Mouse (Mus musculus) bone marrow, adult 2 months (tissue): Measurements from ENCODE around the gene Rps16. TPM values are rescaled to one million over a fixed set of nuclear protein-coding genes. Genes with fewer than 3 reads are reported as not detected.

Experiments used
- H3K27ac ChIP-seq: fragments of 200-500 bp; 2 replicates; pipeline ENCODE4 v1.5.1; 2012; ENCODE audit warnings: low read depth, mild to moderate bottlenecking, control low read depth, inconsistent platforms, low read length; ENCODE audit not compliant: control insufficient read depth, poor library complexity, insufficient read depth
- H3K4me1 ChIP-seq: fragments of 200-500 bp; 2 replicates; pipeline ENCODE4 v1.6.1; 2011; ENCODE audit warnings: low read length; ENCODE audit not compliant: control insufficient read depth, insufficient read depth
- H3K4me3 ChIP-seq: fragments of 200-500 bp; replicated peaks from 2 replicates; pipeline ENCODE3; 2011; ENCODE audit warnings: mild to moderate bottlenecking, low read depth, low read length, control low read depth; ENCODE audit not compliant: control insufficient read depth
- CTCF ChIP-seq: fragments of 200-500 bp; IDR thresholded peaks from 2 replicates; pipeline ENCODE4 v1.5.1; 2011; ENCODE audit warnings: low read length, control low read depth; ENCODE audit not compliant: control insufficient read depth, insufficient read depth
- POLR2A ChIP-seq: fragments of 200-500 bp; IDR thresholded peaks from 2 replicates; pipeline ENCODE4 v1.6.1; 2011; ENCODE audit warnings: low read depth, mild to moderate bottlenecking, control low read depth, low read length, borderline replicate concordance; ENCODE audit not compliant: control insufficient read depth
- WGBS: fragments of 180-500 bp; shearing (Covaris S2); methylation state at CpG from one replicate; pipeline ENCODE4 v1.1.7; 2018; 5-methylcytosine and 5-hydroxymethylcytosine counted together
- polyA plus RNA-seq: library from polyadenylated mRNA; stranded (reverse); fragments of >200 nt; gene quantifications from 2 replicates; pipeline ENCODE4 v1.2.4, GENCODE M21; 2011; ENCODE audit warnings: low replicate concordance; ENCODE audit not compliant: missing spikeins, insufficient read depth, insufficient read length

Rps16 gene
- polyA plus RNA-seq, 1 experiment, result 1,358 TPM

DNA sequence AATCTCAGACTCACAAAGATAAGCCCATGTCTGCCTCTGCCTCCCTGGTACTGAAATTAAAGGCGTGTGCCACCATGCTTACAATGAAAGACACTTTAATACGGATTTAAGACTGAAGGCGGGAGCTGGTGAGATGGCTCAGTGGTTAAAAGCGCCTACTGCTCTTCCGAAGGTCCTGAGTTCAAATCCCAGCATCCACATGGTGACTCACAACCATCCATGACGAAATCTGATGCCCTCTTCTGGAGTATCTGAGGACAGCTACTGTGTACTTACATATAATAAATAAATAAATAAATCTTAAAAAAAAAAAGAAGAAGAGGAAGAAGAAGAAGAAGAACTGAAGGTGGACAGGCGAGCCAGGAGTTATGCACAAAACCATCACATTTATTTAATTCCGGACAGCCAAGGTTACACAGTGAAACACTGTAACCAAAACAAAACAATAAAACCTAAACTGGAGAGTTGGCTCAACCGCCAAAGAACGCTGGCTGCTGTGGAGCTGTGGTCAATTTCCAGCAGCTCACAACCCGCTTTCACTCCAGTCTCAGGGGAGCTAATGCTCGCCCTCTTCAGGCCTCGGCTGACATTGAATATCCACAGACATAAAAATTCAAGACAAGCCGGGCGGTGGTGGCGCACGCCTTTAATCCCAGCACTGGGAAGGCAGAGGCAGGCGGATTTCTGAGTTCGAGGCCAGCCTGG lies 11.1 kb upstream of the Rps16 start:
- H3K4me1 ChIP-seq, result no peaks in the 10 kb centered on the region; the same call in 1 of the 2 replicates
- 15% methylated on average over 19 of the region's 19 CpGs for WGBS

DNA sequence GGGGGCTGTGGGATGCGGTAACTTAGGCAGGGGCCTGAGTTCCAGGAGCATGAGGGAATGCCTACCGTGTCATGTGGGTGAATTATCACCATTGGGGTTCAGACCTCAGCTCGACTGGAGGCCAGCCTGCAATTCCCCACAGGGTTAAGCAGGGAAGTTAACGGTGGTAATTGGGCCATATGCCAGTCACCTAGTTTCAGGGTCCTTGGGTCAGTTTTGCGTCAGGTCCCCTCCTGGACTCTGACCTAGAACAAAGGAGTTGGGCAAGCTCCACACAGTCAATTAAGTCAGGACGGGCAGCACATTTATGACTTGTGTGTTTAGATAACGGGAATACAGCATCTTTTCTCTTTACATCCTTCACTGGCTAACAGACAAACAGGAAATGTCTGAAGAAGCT lies 9.1 kb upstream of the Rps16 start:
- no peak overlapping the region for H3K27ac ChIP-seq
- no peak overlapping the region for H3K4me3 ChIP-seq
- no peaks in the 10 kb centered on the region for H3K4me1 ChIP-seq
- 63% methylated on average over 7 of the region's 7 CpGs for WGBS
- TF ChIP-seq POLR2A, result no peak
- TF ChIP-seq CTCF, result no peak

More for the DNA sequence above, 11.1 kb upstream of the Rps16 start:
- TF ChIP-seq CTCF, result peak; percentile 51
- TF ChIP-seq POLR2A, result no peak
- Histone ChIP-seq H3K4me3 (peak overlapping the region; percentile 79), H3K27ac (peak overlapping the region; percentile 90)

DNA sequence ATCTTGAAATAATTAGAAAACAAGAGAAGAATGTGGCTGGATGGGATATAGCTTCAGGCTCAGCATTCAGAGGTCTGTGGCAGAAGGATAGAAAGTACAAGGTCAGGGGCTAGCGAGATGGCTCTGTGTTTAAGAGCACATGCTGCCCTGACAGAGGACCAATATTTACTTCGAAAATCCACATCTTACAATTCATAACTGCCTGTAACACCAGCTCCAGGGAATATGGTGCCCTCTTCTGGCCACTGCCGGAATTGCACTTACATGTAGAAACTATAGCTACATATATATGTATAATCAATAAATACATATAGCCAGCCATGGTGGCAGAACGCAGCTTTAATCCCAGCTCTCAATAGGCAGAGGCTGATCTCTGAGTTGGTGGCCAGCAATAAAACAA lies 5.8 kb upstream of the Rps16 start:
- Histone ChIP-seq H3K4me1 (no peaks in the 10 kb centered on the region), H3K27ac (no peak overlapping the region), H3K4me3 (no peak overlapping the region)
- TF ChIP-seq CTCF, result peak; percentile 58
- no peak for TF ChIP-seq POLR2A
- 2% methylated on average over 4 of the region's 4 CpGs for WGBS

DNA sequence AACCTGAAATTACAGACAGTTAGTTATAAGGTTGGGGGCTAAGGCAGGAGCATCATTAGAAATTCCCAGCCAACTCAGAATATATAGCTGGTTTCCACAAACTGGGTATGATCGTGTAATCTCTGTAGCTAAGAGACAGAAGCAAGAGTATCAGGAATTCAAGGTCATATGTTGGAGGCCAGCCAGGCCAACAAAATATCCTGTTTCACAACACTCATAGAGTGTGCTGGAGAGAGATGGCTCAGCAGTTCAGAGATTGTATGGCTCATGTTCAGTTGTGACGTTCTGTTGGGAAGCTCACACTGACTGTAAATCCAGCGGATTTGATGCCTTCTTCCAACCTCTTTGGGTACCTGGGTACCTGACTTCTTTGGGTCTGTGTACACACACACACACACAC lies 2.7 kb upstream of the Rps16 start:
- H3K4me1 ChIP-seq, result no peaks in the 10 kb centered on the region
- no peak overlapping the region; the same call in 1 of the 2 replicates for H3K27ac ChIP-seq
- 26% methylated on average over 3 of the region's 3 CpGs for WGBS
- no peak overlapping the region for H3K4me3 ChIP-seq
- TF ChIP-seq POLR2A, result no peak
- no peak for TF ChIP-seq CTCF

DNA sequence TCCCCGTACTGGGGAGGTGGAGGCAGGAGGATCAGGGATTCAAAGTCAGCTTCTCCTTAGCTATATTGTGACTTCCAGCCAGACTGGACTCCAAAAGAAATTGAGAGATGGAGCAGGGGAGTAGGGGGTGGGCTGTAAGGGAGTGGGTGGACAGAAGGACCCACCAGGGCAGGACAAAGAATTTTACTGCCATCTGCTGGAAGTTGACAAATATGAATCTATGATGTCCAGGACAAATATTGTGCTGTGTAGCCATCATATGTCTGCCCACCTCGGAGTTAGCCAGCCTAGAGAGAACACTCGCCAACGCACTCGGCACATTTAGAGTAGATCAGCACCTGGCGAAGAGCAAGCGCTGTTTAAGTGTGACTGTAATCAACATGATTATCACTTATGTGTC lies 1.9 kb upstream of the Rps16 start:
- Histone ChIP-seq H3K27ac (no peak overlapping the region), H3K4me3 (no peak overlapping the region), H3K4me1 (no peaks in the 10 kb centered on the region)
- TF ChIP-seq POLR2A (no peak), CTCF (no peak)
- WGBS, result 76% methylated on average over 7 of the region's 7 CpGs

DNA sequence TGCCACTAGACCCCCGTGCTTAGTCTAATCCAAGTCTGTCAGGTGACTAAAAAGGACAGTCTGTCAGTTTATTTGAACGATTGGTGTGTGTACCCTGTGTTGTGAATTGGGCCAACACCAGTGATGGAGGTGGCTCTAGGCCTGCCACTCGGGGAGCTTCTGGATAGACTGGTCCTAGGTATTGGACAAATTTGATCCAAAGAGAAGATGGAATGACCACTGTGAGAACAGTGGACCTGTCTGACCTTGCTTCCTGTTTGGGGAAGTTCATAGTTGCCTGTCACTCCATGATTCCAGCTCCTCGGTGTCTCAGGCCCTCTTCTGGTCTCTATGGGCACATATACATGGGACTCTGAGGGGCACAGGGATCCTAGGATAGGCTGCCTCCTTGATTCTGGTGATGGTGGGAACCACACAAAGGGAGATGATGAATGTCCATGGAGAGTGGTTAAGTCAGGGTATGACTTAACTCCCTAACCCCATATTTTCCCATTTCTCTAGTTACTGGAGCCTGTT lies 1.3 kb downstream of the Rps16 start:
- WGBS, result 9% methylated on average over 4 of the region's 4 CpGs
- no peak overlapping the region for H3K27ac ChIP-seq
- no peaks in the 10 kb centered on the region for H3K4me1 ChIP-seq
- no peak for TF ChIP-seq POLR2A
- TF ChIP-seq CTCF, result no peak
- peak overlapping the region; percentile 76 for H3K4me3 ChIP-seq

DNA sequence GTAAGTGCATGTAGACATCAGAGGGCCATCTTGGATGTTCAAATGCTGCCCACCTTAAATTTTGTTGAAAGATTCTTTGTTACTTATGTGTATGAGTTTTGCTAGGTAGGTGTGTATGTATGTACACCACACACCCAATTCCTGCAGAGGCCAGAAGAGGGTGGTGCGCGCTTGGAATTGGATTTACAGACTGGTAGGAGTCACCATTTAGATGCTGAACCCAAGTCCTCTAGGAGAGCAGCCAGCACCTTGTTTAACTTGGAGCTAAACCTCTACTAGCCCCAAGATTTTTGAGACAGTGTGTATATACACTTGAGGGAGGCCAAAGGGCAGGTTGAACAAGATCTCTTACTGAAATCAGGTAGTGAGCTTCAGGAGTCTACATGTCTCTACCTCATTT lies 2.8 kb downstream of the Rps16 start:
- H3K4me1 ChIP-seq, result no peaks in the 10 kb centered on the region; the same call in 1 of the 2 replicates

DNA sequence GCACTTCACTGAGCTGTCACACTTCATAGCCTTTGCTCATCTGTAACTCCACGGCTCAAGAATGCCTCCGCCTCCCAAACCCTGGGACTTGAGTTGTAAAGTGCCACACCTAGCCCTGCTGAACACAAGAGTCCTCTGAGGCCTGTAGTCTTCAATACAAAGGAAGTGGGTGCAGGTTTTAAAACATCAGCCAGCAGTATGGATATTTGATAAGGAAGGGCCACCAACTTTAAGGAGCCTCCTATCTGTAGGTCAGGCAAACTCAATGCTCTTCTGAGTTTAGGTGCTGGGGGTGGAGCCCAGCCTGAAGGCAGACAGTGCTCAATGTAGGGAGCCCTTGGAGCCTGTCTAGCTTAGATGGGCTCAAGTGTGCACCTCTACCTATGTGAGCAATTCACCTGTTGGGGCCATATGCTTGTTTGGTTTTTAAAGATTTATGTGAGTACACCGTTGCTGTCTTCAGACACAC lies 3.7 kb downstream of the Rps16 start:
- H3K4me1 ChIP-seq, result no peaks in the 10 kb centered on the region; the same call in 1 of the 2 replicates
- no peak for TF ChIP-seq POLR2A
- no peak for TF ChIP-seq CTCF

More for the DNA sequence above, 2.8 kb downstream of the Rps16 start:
- no peak for TF ChIP-seq CTCF
- no peak for TF ChIP-seq POLR2A
- H3K27ac ChIP-seq, result no peak overlapping the region
- WGBS, result 93% methylated on average over 2 of the region's 2 CpGs
- no peak overlapping the region for H3K4me3 ChIP-seq

DNA sequence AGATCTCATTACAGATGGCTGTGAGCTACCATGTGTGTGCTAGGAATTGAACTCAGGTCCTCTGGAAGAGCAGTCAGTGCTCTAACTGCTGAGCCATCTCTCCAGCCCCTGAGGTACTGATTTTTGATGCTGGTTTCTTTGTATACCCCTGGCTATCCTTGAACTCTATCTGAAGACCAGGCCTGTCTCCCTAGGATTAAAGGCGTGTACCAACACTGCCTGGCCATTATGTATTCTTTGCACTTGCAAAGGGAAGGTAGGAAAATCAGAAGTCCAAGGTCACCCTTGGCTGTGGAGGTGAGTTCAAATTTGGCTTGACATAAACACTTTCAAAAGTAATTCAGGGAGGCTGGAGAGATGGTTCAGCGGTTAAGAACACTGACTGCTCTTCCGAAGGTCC lies 4.1 kb downstream of the Rps16 start:
- 87% methylated on average over 3 of the region's 3 CpGs for WGBS
- TF ChIP-seq POLR2A (no peak), CTCF (no peak)
- H3K27ac ChIP-seq, result no peak overlapping the region
- H3K4me3 ChIP-seq, result no peak overlapping the region
- H3K4me1 ChIP-seq, result no peaks in the 10 kb centered on the region; the same call in 1 of the 2 replicates

More for the DNA sequence above, 3.7 kb downstream of the Rps16 start:
- H3K27ac ChIP-seq, result no peak overlapping the region
- WGBS, result 85% methylated on average over 3 of the region's 3 CpGs
- no peak overlapping the region for H3K4me3 ChIP-seq
